Mouse (Mus musculus): ENCODE measurements around the gene Cript. TPM values are rescaled to one million over a fixed set of nuclear protein-coding genes. Genes with fewer than 3 reads are reported as not detected.
A peak's percentile ranks its signal among the peaks of the same experiment; 100 is the strongest.
"Not testable (repeated sequence)": the region's sequence is repeated elsewhere in the genome, so short reads cannot be mapped to it uniquely, and the experiment has no call there.

Gene Cript
- total RNA-seq, 2 experiments from 2014 or later = 52.7 to 53.0 TPM

- DNase-seq (ENCODE audit: low spot score in 2 of 2) = no peak
Observed at GRCm38 (mm10) chr17:87044796-87045195, 19.4 kb downstream of the Cript start.

GRCm38 (mm10) chr17:87049696-87050095 is 24.3 kb downstream of the Cript start:
- DNase-seq (ENCODE audit: low spot score in 2 of 2) = no peak

- DNase-seq (ENCODE audit: low spot score in 2 of 2) = peak; percentile 32 to 76
Observed at GRCm38 (mm10) chr17:87050469-87051175, 25.3 kb downstream of the Cript start.

- DNase-seq (ENCODE audit: low spot score in 2 of 2) = no peak
Observed at GRCm38 (mm10) chr17:87051652-87052051, 26.3 kb downstream of the Cript start.

GRCm38 (mm10) chr17:87052432-87052831 is 27.1 kb downstream of the Cript start:
- DNase-seq (ENCODE audit: low spot score in 2 of 2) = no peak

GRCm38 (mm10) chr17:87053921-87054320 is 28.6 kb downstream of the Cript start:
- DNase-seq (ENCODE audit: low spot score in 2 of 2) = no peak

GRCm38 (mm10) chr17:87055051-87055459 is 29.7 kb downstream of the Cript start:
- peak; percentile 65 to 68 for DNase-seq (ENCODE audit: low spot score in 2 of 2)

- no peak for DNase-seq (ENCODE audit: low spot score in 2 of 2)
Observed at GRCm38 (mm10) chr17:87055663-87056062, 30.3 kb downstream of the Cript start.

- DNase-seq (ENCODE audit: low spot score in 2 of 2) = no peak
Observed at GRCm38 (mm10) chr17:87056761-87057160, 31.4 kb downstream of the Cript start.

- no peak for DNase-seq (ENCODE audit: low spot score in 2 of 2)
Observed at GRCm38 (mm10) chr17:87057486-87058266, 32.3 kb downstream of the Cript start.

GRCm38 (mm10) chr17:87062639-87063038 is 37.3 kb downstream of the Cript start:
- no peak for DNase-seq (ENCODE audit: low spot score in 2 of 2)

- DNase-seq (ENCODE audit: low spot score in 2 of 2) = no peak
Observed at GRCm38 (mm10) chr17:87063461-87063860, 38.1 kb downstream of the Cript start.

GRCm38 (mm10) chr17:87063969-87064368 is 38.6 kb downstream of the Cript start:
- DNase-seq (ENCODE audit: low spot score in 2 of 2) = no peak

- no peak for DNase-seq (ENCODE audit: low spot score in 2 of 2)
Observed at GRCm38 (mm10) chr17:87068997-87069396, 43.6 kb downstream of the Cript start.

- not testable (repeated sequence) for DNase-seq (ENCODE audit: low spot score in 2 of 2)
Observed at GRCm38 (mm10) chr17:87072183-87072582, 46.8 kb downstream of the Cript start.

GRCm38 (mm10) chr17:87072766-87073440 is 47.6 kb downstream of the Cript start:
- DNase-seq (ENCODE audit: low spot score in 2 of 2) = no peak

- DNase-seq (ENCODE audit: low spot score in 2 of 2) = no peak
Observed at GRCm38 (mm10) chr17:87073470-87073869, 48.1 kb downstream of the Cript start.

GRCm38 (mm10) chr17:87078217-87078616 is 52.9 kb downstream of the Cript start:
- DNase-seq (ENCODE audit: low spot score in 2 of 2) = not testable (repeated sequence)

GRCm38 (mm10) chr17:87080724-87081123 is 55.4 kb downstream of the Cript start:
- no peak for DNase-seq (ENCODE audit: low spot score in 2 of 2)

GRCm38 (mm10) chr17:87082547-87082946 is 57.2 kb downstream of the Cript start:
- no peak for DNase-seq (ENCODE audit: low spot score in 2 of 2)

GRCm38 (mm10) chr17:87083671-87084070 is 58.3 kb downstream of the Cript start:
- DNase-seq (ENCODE audit: low spot score in 2 of 2) = no peak
